Mouse (Mus musculus) NIH3T3 (cell line): ENCODE results near the gene Kdm4a.

ENCODE experiments used
- DNase-seq: peaks from one replicate; pipeline ENCODE4 v3.0.0-alpha.2; 2012; ENCODE audit warnings: low read depth

Kdm4a gene

DNA sequence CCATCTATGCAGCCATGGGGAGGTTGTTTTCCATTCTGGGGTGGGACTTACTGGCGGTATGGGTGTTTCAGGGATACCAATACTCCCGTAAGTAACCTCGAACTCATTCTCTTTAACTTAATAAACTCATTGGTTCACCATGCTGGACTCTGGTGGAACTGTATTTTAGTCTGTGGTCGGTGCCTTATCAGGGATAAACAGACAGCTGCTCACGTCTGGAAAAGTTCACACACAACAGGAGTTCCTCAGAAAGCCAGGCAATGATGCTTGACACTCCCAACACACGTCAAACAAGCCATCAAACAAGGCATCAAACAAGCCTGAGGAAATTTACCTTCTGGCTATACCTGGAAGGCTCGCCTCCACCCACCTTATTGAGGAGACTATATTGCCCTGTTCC, 64.7 kb downstream of the Kdm4a start:
- no peak for DNase-seq

DNA sequence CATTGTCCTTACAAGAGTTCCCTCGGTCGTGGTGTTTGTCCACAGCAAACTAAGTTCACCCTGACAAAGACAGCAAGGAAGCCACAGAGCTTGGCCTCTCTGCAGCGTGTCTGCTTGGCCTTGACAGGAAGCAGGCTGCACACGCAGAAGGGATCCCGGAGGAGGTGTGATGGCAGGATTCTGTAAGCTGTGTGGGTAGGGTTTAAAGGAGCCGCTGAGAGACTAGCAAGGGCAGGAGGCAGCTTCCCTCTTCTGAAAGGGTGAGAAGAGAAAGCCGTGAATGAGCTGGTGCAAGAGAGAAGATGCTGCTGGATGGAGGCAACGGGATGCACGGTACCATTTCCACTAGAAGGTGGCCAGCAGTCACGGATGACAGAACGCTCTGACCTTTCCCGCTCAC, 67.2 kb downstream of the Kdm4a start:
- DNase-seq = no peak

DNA sequence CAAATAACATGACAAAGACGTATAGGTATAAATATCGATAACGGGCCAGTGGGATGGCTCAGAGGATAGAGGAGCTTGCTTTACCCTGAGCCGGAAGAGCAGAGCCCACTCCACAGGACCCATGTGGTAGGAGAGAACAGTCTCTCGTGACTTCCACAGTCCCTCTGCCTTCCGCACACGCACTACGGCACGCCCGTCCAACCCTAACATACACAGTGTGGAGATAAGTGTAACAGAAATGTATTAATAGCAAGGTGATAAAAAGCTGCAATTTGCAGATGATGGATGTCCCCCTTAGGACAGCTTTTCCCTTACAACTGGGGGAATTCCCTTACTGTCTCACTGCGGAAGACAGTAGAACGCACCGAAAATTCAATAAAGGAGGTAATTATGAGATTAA, 70.2 kb downstream of the Kdm4a start:
- DNase-seq = no peak

DNA sequence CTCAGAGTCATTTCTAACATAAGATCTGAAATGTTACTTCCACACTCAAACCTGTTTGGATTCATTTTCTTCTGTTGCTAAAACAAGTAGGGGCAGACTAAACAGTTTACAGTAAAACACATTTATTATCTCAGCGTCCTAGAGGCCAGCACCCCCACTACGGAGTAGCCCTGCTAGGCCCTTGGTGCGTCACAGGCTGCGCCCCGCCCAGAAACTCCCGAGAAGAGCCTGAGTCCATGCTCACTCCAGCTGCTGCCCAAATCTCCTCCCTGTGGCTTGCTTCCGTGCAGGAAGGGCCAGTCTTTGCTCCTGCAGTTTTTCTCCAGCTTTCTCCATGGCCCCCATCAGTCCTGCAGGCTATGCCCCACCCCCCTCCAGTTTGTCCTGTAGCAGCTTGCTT, 71.1 kb downstream of the Kdm4a start:
- DNase-seq = no peak

DNA sequence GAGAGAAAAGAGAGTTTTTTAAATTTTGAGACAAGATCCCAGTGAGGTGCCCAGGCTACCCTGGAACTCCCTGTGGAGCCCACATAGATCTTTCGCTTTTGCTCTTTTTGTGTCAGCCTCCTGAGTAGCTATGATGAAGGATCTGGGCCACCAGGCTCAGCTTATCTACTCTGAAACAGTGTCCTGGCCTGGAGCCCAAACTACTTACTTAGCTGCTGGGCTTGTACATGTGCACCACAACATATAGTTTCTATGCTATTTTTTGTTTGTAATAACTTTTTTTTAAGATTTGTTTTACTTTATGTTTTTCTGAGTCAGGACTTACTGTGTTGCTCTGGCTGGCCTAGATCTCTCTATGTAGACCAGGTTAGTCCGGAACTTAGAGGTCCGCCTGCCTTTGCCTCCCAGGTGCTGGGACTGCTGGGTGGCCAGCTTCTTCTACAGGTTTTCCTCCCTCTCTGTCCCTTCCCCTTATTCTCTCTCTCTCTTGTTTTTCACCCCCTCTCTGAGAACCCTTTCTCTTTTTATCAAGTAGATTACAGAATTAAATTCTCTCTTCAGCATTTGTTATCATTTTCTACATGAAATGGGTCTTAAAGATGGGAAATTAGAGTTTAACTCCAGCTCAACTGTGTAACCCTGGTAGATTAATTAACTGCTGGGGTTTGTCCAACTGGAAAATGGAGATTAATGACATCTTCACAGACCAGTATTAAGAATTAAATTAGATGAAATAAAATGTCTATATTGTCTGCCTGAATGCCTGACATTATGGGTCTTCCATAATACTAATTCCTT, 74.4 kb downstream of the Kdm4a start:
- DNase-seq = no peak

DNA sequence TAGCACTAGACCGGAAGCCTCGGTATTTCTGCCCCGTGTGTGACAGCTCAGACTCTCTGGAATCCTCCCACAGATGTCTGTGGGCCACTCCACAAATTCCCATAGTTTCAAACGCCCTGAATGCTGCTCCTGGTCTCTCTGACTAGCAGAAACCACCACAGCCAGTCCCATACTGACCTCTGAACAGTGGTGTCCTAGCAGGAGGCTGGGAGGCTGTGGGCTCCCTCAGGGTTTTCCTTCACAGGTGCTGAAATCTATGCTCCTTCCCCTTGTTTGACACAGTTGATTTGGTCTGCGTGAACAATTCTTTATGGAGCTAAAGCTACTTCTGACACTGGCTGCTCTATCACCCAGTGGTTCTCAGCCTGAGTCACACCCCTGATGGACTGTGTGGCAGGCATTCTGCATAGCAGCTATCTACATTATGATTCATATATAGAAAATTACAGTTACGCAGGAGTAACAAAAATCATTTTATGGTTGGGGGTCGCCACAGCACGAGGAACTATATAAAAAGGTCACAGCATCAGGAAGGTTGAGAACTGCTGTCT, 76.5 kb downstream of the Kdm4a start:
- peak; percentile 52 for DNase-seq

DNA sequence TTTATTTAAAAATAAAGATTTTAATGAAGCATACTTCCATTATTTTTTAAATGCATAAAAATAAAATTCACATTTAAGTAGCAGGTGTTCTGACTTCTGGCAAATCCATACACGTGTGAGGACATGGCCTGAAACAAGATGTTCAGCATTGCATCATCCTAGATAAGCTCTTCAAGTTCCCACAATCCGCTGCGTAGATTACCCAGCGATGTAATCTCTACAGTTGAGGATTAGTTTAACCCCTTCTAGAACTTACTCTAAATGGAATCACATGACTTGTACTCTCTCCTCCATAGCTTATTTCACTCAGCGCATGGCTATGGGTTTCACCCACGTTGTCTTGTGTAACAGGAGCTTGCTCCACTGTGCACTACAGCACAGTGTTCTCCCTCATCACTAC, 78.3 kb downstream of the Kdm4a start:
- no peak for DNase-seq

DNA sequence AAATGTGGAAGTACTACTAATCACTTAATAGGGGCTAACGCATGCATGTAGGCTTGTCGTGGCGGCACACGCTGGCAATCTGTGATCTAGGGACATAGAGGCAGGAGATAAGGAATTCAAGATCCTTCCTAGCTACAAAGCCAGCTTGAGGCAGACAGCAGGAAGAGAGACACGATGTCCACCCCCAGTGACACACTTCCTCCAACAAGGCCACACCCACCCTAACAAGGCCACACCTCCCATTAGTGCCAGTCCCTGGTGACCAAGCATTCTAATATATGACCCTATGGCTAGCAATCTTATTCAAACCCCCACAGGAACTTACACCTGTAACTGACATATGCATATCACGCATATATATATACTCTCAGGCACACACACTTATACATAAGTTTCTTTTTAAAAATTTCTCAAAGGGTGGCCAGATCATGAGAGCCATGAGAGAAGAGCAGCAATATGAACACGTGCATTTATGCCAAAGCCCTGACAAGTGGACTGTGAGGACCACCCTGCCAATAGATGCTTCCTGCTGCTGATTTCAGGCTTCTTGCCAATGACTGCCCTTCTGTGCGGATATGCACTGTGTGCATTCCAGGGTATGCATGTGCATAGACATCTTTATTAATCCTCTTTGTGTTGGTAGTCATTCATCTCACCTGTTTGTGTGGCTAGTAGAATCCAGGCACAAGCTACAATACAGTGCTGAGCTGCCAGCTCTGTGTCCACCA, 80.0 kb downstream of the Kdm4a start:
- no peak for DNase-seq

DNA sequence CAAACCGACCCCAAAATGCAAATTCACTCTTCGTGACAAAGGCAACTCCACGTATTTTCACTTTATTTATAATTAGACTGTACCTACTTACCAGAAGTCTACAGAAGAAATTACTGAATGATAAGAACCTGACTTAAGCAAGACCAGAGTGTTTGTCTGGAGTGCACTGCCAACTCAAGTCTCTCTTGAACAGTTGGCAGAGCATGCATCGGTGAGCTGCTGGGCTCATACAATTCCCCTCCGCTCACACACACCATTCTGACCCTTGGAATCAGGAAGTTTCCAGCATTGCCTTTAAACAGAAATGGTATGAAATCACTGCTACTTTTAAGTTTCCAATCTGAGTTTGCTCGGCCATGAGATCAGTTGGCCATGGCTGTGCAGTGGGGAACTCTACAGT, 81.3 kb downstream of the Kdm4a start:
- DNase-seq = no peak

DNA sequence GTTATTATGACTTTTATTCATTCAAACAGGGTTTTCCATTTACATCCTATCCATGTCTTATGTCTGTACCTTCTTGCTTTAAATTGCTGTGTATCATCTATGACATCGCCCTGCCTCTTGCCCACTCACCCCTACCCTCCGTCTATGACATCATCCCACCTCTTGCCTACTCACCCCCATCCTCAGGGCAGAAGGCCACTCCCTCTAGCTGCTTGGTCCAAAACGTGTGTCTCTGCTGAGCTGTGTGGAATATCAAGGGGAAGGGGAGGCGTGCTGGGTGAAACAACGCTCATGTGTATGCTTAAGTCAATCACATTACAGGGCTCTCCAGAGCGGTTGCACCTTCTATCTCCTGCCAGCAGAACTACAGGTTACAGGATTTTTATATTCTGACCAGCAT, 83.8 kb downstream of the Kdm4a start:
- DNase-seq = peak; percentile 24

DNA sequence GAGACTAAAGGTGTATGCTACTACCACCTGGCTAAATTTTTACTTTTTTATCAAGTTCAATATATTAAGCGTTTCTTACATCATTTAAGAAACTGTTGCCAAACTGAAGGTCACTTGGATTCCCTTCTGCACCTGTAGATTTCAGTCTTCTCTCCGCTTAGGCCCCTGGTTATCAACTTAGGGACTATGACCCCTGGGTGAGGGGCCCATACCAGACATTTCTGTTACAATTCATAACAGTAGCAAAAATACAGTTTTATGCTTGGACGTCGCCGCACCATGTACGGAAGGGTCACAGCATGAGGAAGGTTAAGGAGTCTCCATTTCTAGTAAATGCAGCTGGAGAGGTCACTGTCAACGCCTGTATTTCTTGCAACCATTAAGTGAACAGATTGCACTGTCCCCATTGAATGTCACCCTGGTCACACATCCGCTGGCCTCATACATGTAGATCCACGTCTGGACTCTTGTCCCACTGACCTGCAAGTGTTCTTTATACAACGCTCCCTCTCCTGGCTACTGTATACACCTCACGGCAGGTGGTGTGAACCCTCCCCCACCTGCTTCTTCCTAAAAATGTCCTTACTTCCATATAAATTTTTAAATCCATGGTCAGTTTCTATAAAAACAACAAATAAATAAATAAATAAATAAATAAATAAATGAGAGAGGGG, 86.9 kb downstream of the Kdm4a start:
- DNase-seq = no peak

DNA sequence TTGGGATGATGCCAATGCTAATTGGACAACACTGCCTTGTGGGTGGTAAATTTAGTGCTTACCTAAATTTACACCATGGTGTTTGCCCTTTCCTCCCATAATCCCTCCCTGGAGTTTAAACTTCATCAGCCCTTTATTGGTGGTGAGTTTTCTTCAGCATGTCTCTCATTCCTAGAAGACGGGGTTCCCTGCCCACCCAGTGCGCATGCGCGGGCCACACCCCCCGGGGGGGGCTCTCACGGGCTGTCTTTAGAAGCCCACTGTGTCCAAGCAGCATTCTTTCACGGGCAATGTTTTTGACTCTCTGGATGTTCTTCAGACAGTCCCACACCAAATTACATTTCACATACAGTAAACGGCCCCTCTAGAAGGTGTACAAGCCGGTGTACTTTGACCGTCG, 89.4 kb downstream of the Kdm4a start:
- DNase-seq = no peak

DNA sequence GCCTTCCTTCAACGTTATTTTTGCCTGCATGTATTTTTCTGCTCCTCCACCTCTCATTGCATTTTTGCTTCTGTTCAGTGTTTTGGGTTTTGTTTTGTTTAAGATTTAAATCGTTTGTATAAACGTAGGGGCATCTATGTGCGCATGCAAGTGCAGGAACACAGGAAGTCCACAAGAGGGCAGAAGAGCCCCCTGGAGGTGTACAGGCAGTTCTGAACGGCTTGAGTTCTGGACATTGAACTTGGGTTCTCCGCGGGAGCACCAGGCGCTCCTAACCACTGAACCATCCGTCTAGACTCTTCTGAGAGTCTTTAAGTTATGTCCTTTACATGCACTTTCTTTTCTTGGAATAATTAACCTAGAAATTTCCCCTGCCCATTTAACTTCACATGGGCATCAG, 89.9 kb downstream of the Kdm4a start:
- DNase-seq = peak; percentile 71

DNA sequence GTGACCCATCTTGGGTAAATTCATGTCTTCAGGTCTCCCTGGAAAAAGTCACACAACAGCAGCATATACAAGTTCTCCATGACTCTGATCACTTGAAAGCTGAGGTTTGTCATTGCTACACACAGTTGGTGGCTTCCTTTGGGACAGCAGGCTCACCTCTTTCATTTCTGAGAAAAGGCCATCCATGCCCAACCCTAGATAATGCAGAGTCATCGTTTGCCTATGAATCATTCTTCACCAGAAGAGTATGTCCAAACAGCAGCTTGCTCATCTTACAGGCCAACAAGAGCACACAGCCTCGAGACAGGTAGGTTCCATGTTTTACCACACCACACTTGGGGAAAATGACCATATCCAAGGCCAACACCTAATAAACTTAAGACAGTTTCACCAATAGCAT, 91.1 kb downstream of the Kdm4a start:
- DNase-seq = no peak
